Mouse (Mus musculus): ENCODE data around the gene Slpi. TPM values are rescaled to one million over a fixed set of nuclear protein-coding genes. Genes with fewer than 3 reads are reported as not detected.

The Slpi gene
- total RNA-seq, 2 experiments from 2014 or later = 0.62 to 0.93 TPM

DNA sequence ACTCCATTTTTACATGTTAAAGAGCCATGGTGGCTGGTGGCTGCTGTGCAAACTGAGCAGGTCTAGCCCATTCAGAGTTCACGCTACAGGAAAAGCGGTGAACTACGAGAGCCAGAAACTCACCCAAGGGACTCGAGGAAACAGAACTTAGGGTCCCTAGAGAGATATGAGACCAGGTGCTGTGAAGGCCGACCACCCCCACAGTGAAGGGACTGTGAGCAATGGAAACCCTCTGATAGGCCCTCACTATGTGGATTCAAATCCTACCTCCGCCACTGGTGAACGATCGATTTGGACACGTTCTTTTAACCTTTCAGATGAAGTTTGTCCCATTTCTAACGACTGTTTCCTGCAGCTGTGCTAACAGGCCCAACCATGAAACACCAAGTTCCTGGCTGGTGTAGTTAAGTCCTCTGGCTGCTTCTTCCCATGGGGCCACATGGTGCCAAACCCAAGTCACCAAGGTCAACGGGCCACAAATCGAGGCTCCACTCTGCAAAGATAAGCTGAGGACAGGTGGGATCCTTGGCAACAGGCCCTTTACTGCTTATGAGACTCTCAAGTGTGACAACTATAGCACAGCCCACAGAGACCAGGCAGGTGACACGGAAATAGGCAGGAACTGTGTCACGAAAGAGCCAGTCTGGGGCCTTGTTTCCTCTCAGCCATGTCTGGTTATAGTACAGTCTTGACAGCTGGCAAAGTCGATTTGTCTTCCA is 33.9 kb upstream of the Slpi start:
- no peak for DNase-seq (ENCODE audit: extremely low spot score in 1 of 2, low spot score in 2 of 2)
- intact Hi-C loops (cut with DNase I) = no loop called here

DNA sequence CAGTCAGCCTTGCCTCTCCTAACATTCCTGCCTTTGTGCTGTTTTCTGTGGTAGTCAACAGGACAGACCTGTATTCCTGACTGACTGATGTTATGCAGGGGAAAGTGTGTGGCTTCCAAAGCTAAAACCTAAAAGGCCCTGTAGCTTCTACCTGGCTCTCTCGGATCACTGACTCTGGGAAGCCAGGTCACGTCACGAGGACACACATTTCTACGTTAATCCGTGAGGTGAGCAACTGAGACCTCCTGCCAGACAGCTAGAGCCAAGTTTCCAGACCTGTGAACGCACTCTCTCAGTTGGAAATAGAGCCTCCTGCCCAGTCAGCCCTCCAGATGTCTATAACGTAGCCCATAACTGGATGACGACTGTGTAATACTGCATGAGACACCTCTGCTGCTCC is 33.1 kb upstream of the Slpi start:
- intact Hi-C loops (cut with DNase I) = no loop called here
- no peak for DNase-seq (ENCODE audit: extremely low spot score in 1 of 2, low spot score in 2 of 2)

DNA sequence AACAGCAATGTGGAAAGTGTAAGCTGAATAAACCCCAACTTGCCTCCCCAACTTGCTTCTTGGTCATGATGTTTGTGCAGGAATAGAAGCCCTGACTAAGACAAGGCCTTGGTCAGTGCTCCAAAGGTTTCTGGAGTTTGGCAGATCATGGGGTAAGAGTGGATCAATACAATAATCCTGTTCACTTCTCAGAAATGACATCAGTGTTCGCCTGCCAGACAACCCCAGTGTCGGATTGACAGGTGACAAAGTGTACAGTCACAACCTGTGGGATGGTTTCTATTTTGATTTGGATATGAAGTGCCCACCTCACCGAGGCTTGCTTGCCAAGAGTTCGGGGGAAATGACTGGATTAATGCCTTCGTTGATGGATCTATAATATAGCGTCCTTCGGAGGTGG is 32.4 kb upstream of the Slpi start:
- intact Hi-C loops (cut with DNase I) = no loop called here
- no peak for DNase-seq (ENCODE audit: extremely low spot score in 1 of 2, low spot score in 2 of 2)

GRCm38 (mm10) chr2:164419489-164419888 is 30.6 kb upstream of the Slpi start:
- intact Hi-C loops (cut with DNase I) = loop anchor here (5.0 to 10.0 kb wide), 2 partner anchors 113 to 305 kb away; no protein-coding TSS in a partner anchor
- no peak for DNase-seq (ENCODE audit: extremely low spot score in 1 of 2, low spot score in 2 of 2)

DNA sequence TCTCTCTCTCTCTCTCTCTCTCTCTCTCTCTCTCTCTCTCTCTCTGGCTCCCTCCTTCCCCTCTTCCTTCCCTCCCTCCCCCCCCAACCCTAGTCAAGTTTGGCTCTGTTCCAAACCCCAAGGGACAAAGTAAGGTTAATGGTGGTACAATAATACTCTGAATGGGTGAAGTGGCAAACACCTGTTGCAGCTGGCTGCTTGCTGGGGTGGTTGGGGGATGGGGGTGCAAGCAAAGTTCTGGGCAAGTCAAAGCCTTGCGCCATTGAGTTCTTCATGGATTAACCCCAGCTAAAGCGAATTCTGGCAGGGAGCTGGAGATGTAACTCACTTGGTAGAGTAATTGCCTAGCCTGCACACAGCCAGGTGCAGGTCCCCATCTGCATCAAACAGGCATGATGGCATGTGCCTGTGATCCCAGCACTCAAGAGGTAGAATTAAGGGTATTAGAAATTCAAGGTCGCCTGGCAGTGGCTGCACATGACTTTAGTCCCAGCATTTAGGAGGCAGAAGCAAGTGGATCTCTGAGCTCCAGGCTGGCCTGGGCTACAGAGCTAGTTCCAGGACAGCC is 29.5 kb upstream of the Slpi start:
- intact Hi-C loops (cut with DNase I) = loop anchor here (5.0 to 10.0 kb wide), 2 partner anchors 114 to 306 kb away; no protein-coding TSS in a partner anchor
- no peak for DNase-seq (ENCODE audit: extremely low spot score in 1 of 2, low spot score in 2 of 2)

DNA sequence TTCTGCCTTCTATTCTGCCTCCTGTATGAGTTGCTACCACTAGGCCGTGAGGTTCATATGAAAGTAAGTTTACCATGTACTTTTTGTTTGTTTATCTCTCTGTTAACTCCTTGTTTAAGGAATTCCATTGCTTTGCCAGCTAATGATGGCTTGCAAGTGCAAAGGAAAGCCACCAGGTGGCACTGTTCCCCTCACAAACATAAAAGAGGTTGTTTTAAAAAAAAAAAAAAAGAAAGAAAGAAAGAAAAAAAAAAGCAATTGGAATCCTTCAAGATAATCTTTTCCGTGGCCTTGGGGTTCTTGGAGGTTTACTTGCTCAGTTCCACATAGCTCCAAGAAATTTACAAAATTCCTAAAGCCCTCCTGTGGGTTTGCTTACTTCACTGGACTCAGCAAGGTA is 28.3 kb upstream of the Slpi start:
- peak in 1 of 2 experiments; percentile 37 for DNase-seq (ENCODE audit: extremely low spot score in 1 of 2, low spot score in 2 of 2)
- intact Hi-C loops (cut with DNase I) = loop anchor here (2.0 to 10.0 kb wide), 4 partner anchors 38 to 308 kb away; partner anchors contain the start of gene Wfdc2

- DNase-seq (ENCODE audit: extremely low spot score in 1 of 2, low spot score in 2 of 2) = no peak
- intact Hi-C loops (cut with DNase I) = loop anchor here (10.0 kb wide), 1 partner anchor 310 kb away; no protein-coding TSS in a partner anchor
Observed at GRCm38 (mm10) chr2:164414581-164414980, 25.7 kb upstream of the Slpi start.

- intact Hi-C loops (cut with DNase I) = loop anchor here (10.0 kb wide), 1 partner anchor 311 kb away; no protein-coding TSS in a partner anchor
- peak in 1 of 2 experiments; percentile 36 for DNase-seq (ENCODE audit: extremely low spot score in 1 of 2, low spot score in 2 of 2)
Observed at GRCm38 (mm10) chr2:164414167-164414566, 25.3 kb upstream of the Slpi start.

DNA sequence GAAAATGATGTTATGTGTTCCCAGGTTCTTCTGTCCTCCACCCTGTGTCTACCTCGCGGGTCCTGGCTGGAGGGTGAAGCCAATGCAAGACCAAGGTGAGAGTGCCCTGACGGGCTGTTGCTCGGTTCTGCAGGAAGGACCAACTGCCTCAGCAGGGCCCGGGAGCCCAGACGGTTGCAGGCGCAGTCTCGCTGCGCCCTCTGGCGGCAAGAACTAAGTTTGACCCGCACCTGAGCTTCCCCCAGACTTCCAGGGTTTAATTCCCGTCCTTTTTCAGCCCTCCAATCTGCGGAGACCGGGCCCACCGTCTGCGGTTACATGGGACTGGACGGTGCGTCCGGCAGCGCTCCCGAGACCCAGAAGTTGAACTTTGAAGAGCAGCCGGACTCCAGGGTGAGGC is 18.8 kb upstream of the Slpi start:
- intact Hi-C loops (cut with DNase I) = loop anchor here (5.0 kb wide), 2 partner anchors 270 to 305 kb away; no protein-coding TSS in a partner anchor
- DNase-seq (ENCODE audit: extremely low spot score in 1 of 2, low spot score in 2 of 2) = peak; percentile 55 to 78

DNA sequence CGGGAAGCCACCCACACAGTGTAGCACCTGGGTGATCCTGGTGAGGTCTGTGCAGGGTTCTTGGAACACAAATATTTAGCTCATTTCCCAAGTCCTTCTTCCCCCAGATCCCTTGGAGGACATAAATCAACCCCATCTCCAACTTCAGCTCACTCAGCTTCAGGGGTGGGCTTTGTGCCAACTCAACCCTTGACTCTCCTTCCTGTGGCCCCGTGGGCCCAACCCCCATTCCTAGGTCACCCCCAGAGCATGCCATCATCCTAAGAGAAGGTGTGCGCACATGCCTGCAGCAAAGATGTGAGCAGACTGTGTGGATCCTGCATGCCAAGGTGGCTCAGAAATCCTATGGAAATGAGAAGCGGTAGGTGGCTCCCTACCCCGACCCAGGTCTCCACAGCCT is 16.6 kb upstream of the Slpi start:
- intact Hi-C loops (cut with DNase I) = loop anchor here (5.0 kb wide), 2 partner anchors 268 to 303 kb away; no protein-coding TSS in a partner anchor
- no peak for DNase-seq (ENCODE audit: extremely low spot score in 1 of 2, low spot score in 2 of 2)

DNA sequence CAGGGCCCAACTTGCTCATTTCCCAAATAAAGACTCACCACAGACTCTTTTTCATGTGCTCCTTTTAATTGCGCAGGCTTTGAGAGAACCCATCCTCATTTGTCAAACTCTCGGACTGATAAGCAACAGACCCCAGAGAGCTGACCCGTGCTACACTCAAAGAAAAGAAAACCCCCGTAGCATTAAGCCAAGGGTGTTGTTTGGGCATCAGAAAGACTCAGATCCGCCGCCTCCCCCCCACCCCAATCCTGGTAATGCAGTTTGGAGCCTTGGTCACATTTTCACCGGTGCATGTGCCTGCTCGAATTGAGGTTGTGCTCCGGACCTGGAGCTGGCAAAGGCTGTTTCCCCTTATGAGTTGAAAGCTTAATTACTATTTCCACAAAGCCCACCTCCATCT is 16.2 kb upstream of the Slpi start, which contains the start of gene Matn4:
Gene Matn4 (minus strand): TSS at position 101 of the 400 bp plus-strand sequence.
- no peak for DNase-seq (ENCODE audit: extremely low spot score in 1 of 2, low spot score in 2 of 2)
- intact Hi-C loops (cut with DNase I) = loop anchor here (5.0 kb wide), 2 partner anchors 268 to 303 kb away; no protein-coding TSS in a partner anchor

DNA sequence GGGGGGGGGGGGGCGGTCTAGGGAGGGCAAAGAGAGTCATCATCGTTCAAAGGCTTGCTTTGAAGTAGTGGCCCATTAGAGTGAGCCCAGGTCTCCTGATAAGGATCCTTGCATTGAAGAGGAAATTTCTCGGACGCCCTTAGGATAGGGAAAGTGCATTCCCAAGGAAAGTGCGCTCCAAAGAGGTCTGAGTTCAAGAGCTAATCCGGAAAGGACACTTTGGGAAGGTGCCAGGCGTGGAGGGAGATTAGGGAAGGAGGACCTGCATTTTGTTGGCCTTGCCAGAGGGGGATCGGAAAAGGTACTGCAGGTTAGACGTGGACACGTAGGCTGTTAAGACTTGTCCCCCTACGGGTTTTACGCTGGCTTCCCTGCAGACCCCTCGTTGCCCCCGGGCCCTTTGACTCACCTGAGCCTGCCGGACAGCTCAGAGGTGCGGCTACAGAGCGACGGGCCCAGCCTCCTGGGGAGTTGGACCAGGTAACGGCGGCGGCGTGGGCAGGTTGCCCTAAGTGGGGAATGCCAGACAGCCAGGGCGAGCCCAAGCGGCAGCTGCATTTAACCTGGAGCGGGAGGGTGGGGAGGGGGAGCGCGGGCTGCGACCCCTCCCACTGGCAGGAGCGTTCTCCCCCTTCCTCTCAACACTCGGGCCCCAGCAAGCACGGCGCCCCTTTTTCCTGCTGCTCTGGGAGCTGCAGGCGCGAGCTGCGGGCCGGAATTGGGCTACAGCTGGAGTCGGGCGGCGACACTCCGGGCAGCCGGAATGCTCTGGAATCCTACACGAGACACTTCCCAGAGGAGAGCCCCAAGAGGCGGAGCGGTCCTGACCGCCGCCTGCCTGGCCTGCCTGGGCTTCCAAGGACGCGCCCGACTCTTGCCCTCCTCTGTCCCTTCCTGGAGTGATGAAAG is 15.4 kb upstream of the Slpi start:
- DNase-seq (ENCODE audit: extremely low spot score in 1 of 2, low spot score in 2 of 2) = peak in 1 of 2 experiments; percentile 69
- intact Hi-C loops (cut with DNase I) = no loop called here

GRCm38 (mm10) chr2:164403396-164404081 is 14.6 kb upstream of the Slpi start:
- intact Hi-C loops (cut with DNase I) = no loop called here
- peak in 1 of 2 experiments; percentile 75 for DNase-seq (ENCODE audit: extremely low spot score in 1 of 2, low spot score in 2 of 2)

DNA sequence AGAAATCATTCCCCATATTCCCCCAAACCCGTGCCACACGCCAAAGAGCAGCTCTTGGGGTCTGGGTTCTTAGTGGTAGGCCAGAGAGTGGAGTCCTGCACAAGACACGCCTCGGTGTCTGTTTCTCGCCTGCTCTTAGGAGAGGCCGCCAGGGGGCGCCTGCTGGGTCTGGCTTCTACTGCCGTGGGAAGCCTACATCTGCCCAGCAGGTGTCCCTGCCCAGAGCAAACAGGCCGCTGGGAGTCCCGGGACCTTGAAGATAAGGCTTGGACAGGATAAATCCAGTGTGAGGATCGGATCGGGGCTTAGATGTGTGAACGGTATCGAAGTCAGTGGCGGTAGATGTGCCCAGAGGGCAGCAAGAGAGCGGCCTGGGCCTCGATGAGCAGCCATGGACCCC is 14.0 kb upstream of the Slpi start, which contains the start of gene Rbpjl:
Gene Rbpjl (plus strand): TSS at position 236 of the 400 bp plus-strand sequence.
- peak in 1 of 2 experiments; percentile 85 for DNase-seq (ENCODE audit: extremely low spot score in 1 of 2, low spot score in 2 of 2)
- intact Hi-C loops (cut with DNase I) = no loop called here

DNA sequence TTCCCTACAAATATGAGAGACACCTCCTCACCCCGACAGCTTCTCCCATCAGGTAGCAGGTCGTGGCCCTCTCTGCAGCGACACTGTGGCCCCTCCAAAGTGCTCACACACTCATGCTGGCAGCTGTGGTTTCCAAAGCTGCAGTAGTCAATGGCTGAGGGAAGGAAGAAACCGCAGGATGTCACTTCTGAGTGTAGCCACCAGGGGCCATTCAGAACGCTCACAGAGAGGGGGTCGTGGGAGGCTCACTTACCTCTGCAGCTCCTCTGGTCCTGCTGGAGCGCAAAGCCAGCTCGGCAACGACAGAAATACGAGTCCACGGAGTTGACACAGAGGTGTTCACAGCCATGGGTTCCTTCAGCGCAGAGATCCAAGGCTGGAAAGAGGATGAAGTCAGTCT is 8.0 kb upstream of the Slpi start:
- no peak for DNase-seq (ENCODE audit: extremely low spot score in 1 of 2, low spot score in 2 of 2)
- intact Hi-C loops (cut with DNase I) = no loop called here

- intact Hi-C loops (cut with DNase I) = no loop called here
- no peak for DNase-seq (ENCODE audit: extremely low spot score in 1 of 2, low spot score in 2 of 2)
Observed at GRCm38 (mm10) chr2:164396076-164396475, 7.2 kb upstream of the Slpi start.

DNA sequence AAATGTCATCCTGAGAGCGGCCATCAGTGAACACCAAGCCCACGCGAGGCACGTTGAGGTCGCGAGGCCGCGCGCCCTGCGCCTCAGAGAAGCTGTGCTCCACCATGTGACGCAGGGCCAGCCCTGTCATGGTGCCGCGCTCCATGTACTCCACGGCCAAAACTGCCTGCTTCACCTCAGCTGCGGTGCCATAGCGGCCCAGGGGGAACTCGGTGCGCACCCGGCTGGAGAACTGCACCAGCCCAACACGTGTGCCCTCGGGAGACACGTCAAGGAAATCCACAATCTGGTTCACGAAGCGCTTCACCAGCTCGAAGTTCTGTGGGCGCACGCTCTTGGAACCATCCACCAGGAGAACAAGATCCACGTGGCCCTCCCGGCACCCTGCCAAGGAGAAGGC is 4.2 kb upstream of the Slpi start:
- DNase-seq (ENCODE audit: extremely low spot score in 1 of 2, low spot score in 2 of 2) = no peak
- intact Hi-C loops (cut with DNase I) = no loop called here

GRCm38 (mm10) chr2:164389499-164389898 is 604 bp upstream of the Slpi start:
- intact Hi-C loops (cut with DNase I) = loop anchor here (5.0 kb wide), 1 partner anchor 287 kb away; no protein-coding TSS in a partner anchor
- DNase-seq (ENCODE audit: extremely low spot score in 1 of 2, low spot score in 2 of 2) = peak; percentile 72 to 88

Measured in left cerebral cortex, postnatal 10 days (tissue).